Mouse (Mus musculus) C2C12 (cell line): ENCODE measurements around the gene Olfr641.

Source experiments
- CEBPB ChIP-seq: IDR thresholded peaks from one replicate; pipeline ENCODE4 v1.6.1; 2011; ENCODE audit warnings: low read depth, mild to moderate bottlenecking, control low read depth, moderate library complexity
- CTCF ChIP-seq: IDR thresholded peaks from one replicate; pipeline ENCODE4 v1.5.1; 2011; ENCODE audit not compliant: control insufficient read depth, insufficient read depth, insufficient read length
- FOSL1 ChIP-seq: IDR thresholded peaks from one replicate; pipeline ENCODE4 v1.8.0; 2011; ENCODE audit warnings: mild to moderate bottlenecking, low read length; ENCODE audit not compliant: poor library complexity, insufficient read depth, severe bottlenecking
- MAX ChIP-seq: IDR thresholded peaks from one replicate; pipeline ENCODE4 v1.6.1; 2011; ENCODE audit warnings: mild to moderate bottlenecking, control low read depth
- MYOD1 ChIP-seq: IDR thresholded peaks from one replicate; pipeline ENCODE4 v1.6.1; 2011; ENCODE audit warnings: low read depth; ENCODE audit not compliant: control insufficient read depth, insufficient read length
- MYOG ChIP-seq: IDR thresholded peaks from one replicate; pipeline ENCODE4 v1.6.1; 2011; ENCODE audit not compliant: control insufficient read depth, insufficient read length; ENCODE audit errors: extremely low read depth
- USF1 ChIP-seq: IDR thresholded peaks from one replicate; pipeline ENCODE4 v1.6.1; 2011; ENCODE audit warnings: low read depth, mild to moderate bottlenecking, control low read depth, moderate library complexity

DNA sequence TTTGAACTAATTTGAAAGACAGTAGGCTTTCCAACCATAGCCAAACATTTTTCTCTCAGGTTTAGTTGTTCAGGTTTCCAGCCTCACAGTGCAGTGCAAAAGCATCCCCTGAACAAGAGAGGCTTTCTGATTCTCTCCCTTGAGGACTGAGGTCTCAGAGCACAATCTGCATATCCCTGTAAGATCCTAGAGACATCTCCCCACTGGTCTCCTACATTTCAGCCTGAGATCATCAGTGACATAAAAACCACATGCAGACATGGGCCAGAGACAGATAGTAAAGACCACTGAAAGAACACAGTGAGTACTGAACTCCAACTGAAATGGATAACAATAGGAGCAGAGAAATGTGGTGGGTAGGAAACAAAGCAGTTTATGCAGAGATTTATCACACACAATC is 36.8 kb upstream of the Olfr641 start, which contains the start of gene Olfr638:
- TF ChIP-seq FOSL1: no peak
- no peak for TF ChIP-seq CTCF
- TF ChIP-seq MYOG: no peak
- TF ChIP-seq MYOD1: no peak
- no peak for TF ChIP-seq USF1
- TF ChIP-seq CEBPB: no peak
- no peak for TF ChIP-seq MAX
